Mouse (Mus musculus): ENCODE measurements around the gene Mbl2.

GRCm38 (mm10) chr19:30287899-30288490 lies 55.3 kb downstream of the Mbl2 start:
- TF ChIP-seq CHD2 (IDR thresholded peaks at IDR 0.05; ENCODE audit: low read depth, low read length) (no peak), ZNF384 (IDR thresholded peaks at IDR 0.05; ENCODE audit: low read depth, low read length) (no peak), HCFC1 (IDR thresholded peaks at IDR 0.05; ENCODE audit: borderline replicate concordance, insufficient read depth, low read length) (no peak)
